Mouse (Mus musculus) limb, embryonic 10.5 days (tissue): ENCODE data around the gene Krt79. TPM values are rescaled to one million over a fixed set of nuclear protein-coding genes. Genes with fewer than 3 reads are reported as not detected.

Source experiments
- DNase-seq: peaks from one replicate; pipeline ENCODE4 v3.0.0-alpha.2; 2017; ENCODE audit warnings: low spot score
- H3K27ac ChIP-seq: fragments of 300-500 bp; sonication (generic); 2 replicates; pipeline ENCODE4 v1.5.1; 2016; ENCODE audit warnings: mild to moderate bottlenecking
- H3K27me3 ChIP-seq: fragments of 300-500 bp; sonication (generic); 2 replicates; pipeline ENCODE4 v1.6.1; 2016; ENCODE audit warnings: low read depth, mild to moderate bottlenecking; ENCODE audit not compliant: poor library complexity, severe bottlenecking
- H3K36me3 ChIP-seq: fragments of 300-500 bp; sonication (generic); 2 replicates; pipeline ENCODE4 v1.6.1; 2016; ENCODE audit warnings: mild to moderate bottlenecking, moderate library complexity
- H3K4me1 ChIP-seq: fragments of 300-500 bp; sonication (generic); 2 replicates; pipeline ENCODE4 v1.6.1; 2016
- H3K4me3 ChIP-seq: fragments of 300-500 bp; sonication (generic); 2 replicates; pipeline ENCODE4 v1.5.1; 2016; ENCODE audit warnings: mild to moderate bottlenecking, moderate library complexity
- H3K9me3 ChIP-seq: fragments of 300-500 bp; sonication (generic); replicated peaks from 2 replicates; pipeline ENCODE4 v1.6.1; 2016; ENCODE audit warnings: mild to moderate bottlenecking
- WGBS: fragments of 180-500 bp; shearing (Covaris S2); methylation state at CpG from one replicate; pipeline ENCODE4 v1.1.7; 2016; 5-methylcytosine and 5-hydroxymethylcytosine counted together
- polyA plus RNA-seq: library from polyadenylated mRNA; unstranded; fragments of >200 nt; fragmentation: Nextera tagmentation; extraction: Ambion mirVana; gene quantifications from 2 replicates; pipeline ENCODE4 v1.2.1, GENCODE M21; 2016

Gene Krt79
- polyA plus RNA-seq, 1 experiment from 2014 or later, result not detected

GRCm38 (mm10) chr15:101973414-101974077 is 33.4 kb upstream of the Krt79 start:
- Histone ChIP-seq H3K27ac (0 out of 2 replicates have a peak overlapping the region, but pooled peaks have one; percentile 30), H3K36me3 (no peaks in the 10 kb centered on the region), H3K4me3 (no peak overlapping the region), H3K27me3 (peaks cover 17% of the 10 kb centered on the region), H3K9me3 (no peaks in the 10 kb centered on the region), H3K4me1 (peaks cover 47% of the 10 kb centered on the region)
- DNase-seq, result peak; percentile 97
- 16% methylated on average over 15 of the region's 15 CpGs for WGBS

DNA sequence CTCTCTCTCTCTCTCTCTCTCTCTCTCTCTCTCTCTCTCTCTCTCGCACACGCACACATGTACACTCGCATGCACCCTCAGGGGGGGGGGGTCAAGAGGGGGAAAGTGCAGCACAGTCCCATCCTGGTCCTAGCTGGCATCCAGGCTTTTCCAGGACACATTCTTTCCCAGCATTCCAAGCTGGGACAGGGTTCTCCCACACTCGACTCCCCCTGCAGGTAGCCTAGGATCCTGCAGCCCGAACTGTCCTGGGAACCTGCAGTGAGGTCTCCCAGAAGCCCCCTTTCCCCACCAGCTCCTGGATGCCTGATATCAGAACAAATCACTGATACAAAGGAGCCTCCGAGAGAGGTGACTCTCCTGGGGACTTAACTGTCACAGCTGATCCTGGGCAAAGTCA is 30.4 kb upstream of the Krt79 start:
- peak; percentile 81 for DNase-seq
- Histone ChIP-seq H3K9me3 (no peaks in the 10 kb centered on the region), H3K36me3 (no peaks in the 10 kb centered on the region), H3K4me1 (peaks cover 20% of the 10 kb centered on the region), H3K27ac (peak overlapping the region; percentile 51; the same call in 1 of the 2 replicates), H3K4me3 (no peak overlapping the region), H3K27me3 (peaks cover 17% of the 10 kb centered on the region)
- 11% methylated on average over 3 of the region's 6 CpGs for WGBS

DNA sequence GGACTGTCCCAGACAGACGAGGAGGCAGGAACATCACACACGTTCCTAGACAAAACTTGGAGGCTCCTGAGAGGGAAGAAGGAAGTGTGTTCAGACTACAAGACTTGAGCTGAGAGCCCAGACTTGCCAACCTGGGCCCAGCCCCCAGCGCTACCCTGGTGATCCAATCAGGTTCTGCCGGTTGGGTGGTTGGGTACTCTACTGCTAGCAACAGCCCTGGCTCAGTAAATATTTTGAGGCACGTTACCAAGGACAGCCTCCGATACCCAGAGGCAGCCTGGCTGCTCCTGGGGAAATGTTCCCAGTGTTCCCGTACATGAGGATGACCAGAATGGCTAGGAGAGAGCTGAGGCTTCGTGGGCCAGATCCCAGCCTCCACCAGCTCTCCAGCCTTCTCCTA is 26.7 kb upstream of the Krt79 start:
- DNase-seq, result no peak
- Histone ChIP-seq H3K4me1 (peaks cover 8% of the 10 kb centered on the region; the same call in 1 of the 2 replicates), H3K4me3 (no peak overlapping the region), H3K36me3 (no peaks in the 10 kb centered on the region), H3K27ac (no peak overlapping the region), H3K27me3 (peaks cover 6% of the 10 kb centered on the region; the same call in 1 of the 2 replicates), H3K9me3 (no peaks in the 10 kb centered on the region)
- WGBS, result 84% methylated on average over 8 of the region's 8 CpGs

GRCm38 (mm10) chr15:101958891-101959290 is 18.8 kb upstream of the Krt79 start:
- no peak overlapping the region for H3K4me3 ChIP-seq
- H3K9me3 ChIP-seq, result no peaks in the 10 kb centered on the region
- H3K4me1 ChIP-seq, result no peaks in the 10 kb centered on the region
- H3K27me3 ChIP-seq, result 0 out of 2 replicates have a peak, but pooled peaks cover under 1% of the 10 kb centered on the region
- no peak for DNase-seq
- WGBS, result 86% methylated on average over 3 of the region's 3 CpGs
- no peak overlapping the region for H3K27ac ChIP-seq
- H3K36me3 ChIP-seq, result no peaks in the 10 kb centered on the region

GRCm38 (mm10) chr15:101954187-101954586 is 14.1 kb upstream of the Krt79 start, which contains the start of gene Krt78:
Krt78 (minus strand) TSS chr15:101954287.
- no peak within 1 kb of the TSS for H3K27ac ChIP-seq
- 90% methylated on average over 9 of the region's 9 CpGs for WGBS
- H3K36me3 ChIP-seq, result no peaks in the 10 kb centered on the region
- no peak for DNase-seq
- no peaks in the 10 kb centered on the region for H3K9me3 ChIP-seq
- no peaks in the 10 kb centered on the region for H3K4me1 ChIP-seq
- H3K27me3 ChIP-seq, result 0 out of 2 replicates have a peak, but pooled peaks cover 4% of the 10 kb centered on the region
- H3K4me3 ChIP-seq, result no peak within 1 kb of the TSS

- no peak for DNase-seq
- Histone ChIP-seq H3K4me1 (no peaks in the 10 kb centered on the region), H3K36me3 (no peaks in the 10 kb centered on the region), H3K27ac (no peak overlapping the region), H3K27me3 (0 out of 2 replicates have a peak, but pooled peaks cover 4% of the 10 kb centered on the region), H3K9me3 (no peaks in the 10 kb centered on the region), H3K4me3 (no peak overlapping the region)
- WGBS, result 89% methylated on average over 7 of the region's 7 CpGs
Observed at GRCm38 (mm10) chr15:101952733-101953474, 12.8 kb upstream of the Krt79 start.

- Histone ChIP-seq H3K4me1 (peaks cover 18% of the 10 kb centered on the region), H3K27me3 (no peaks in the 10 kb centered on the region), H3K9me3 (no peaks in the 10 kb centered on the region), H3K4me3 (no peak overlapping the region), H3K27ac (no peak overlapping the region), H3K36me3 (no peaks in the 10 kb centered on the region)
- 83% methylated on average over 1 of the region's 1 CpGs for WGBS
- no peak for DNase-seq
Observed at GRCm38 (mm10) chr15:101945430-101945829, 5.3 kb upstream of the Krt79 start.

- no peaks in the 10 kb centered on the region for H3K36me3 ChIP-seq
- DNase-seq, result no peak
- H3K27me3 ChIP-seq, result no peaks in the 10 kb centered on the region
- peaks cover 19% of the 10 kb centered on the region for H3K4me1 ChIP-seq
- H3K9me3 ChIP-seq, result no peaks in the 10 kb centered on the region
- 68% methylated on average over 8 of the region's 8 CpGs for WGBS
- H3K4me3 ChIP-seq, result no peak overlapping the region
- H3K27ac ChIP-seq, result 0 out of 2 replicates have a peak overlapping the region, but pooled peaks have one; percentile 26
Observed at GRCm38 (mm10) chr15:101941948-101942347, 1.8 kb upstream of the Krt79 start.

DNA sequence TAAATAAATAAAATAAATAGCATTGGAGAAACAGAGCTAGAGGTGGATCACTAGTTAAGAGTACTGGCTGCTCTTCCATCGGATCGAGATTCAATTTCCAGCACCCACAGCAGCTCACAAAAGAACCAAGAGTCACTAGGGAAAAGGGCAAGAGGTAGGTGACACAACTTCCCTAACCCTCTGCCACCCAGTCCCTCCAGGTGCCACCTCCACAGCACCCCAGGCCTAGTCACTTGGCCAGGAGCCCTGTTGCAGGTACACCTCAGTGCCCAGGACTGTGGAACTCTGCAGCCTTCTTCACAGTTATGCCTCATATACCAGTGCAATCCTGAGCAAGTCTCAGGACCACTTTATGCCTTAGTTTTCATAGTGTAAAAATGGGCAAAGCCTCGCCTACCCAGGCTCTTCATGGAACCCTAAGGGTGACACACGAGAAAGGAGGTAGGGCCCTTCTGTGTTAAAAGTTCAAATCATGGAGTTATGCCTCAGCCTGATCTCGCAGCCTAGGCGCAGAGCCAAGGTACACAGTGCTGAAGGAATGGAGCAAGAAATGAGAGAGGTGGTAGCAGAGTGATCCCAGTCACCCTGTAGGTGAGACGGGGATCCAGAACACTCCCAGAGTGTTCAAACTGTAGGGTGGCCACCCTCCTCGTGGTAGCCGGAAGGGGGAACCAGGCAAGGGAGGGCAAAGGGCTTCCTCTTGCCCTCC is 1.4 kb downstream of the Krt79 start:
- H3K4me1 ChIP-seq, result peaks cover 19% of the 10 kb centered on the region
- 91% methylated on average over 9 of the region's 9 CpGs for WGBS
- peaks cover 7% of the 10 kb centered on the region; the same call in 1 of the 2 replicates for H3K27me3 ChIP-seq
- no peak overlapping the region for H3K4me3 ChIP-seq
- no peak overlapping the region for H3K27ac ChIP-seq
- H3K9me3 ChIP-seq, result no peaks in the 10 kb centered on the region
- DNase-seq, result no peak
- H3K36me3 ChIP-seq, result no peaks in the 10 kb centered on the region

- H3K4me3 ChIP-seq, result no peak overlapping the region
- WGBS, result 70% methylated on average over 6 of the region's 6 CpGs
- H3K4me1 ChIP-seq, result peaks cover 26% of the 10 kb centered on the region
- H3K36me3 ChIP-seq, result no peaks in the 10 kb centered on the region
- H3K27ac ChIP-seq, result no peak overlapping the region
- no peaks in the 10 kb centered on the region for H3K9me3 ChIP-seq
- no peak for DNase-seq
- peaks cover 51% of the 10 kb centered on the region for H3K27me3 ChIP-seq
Observed at GRCm38 (mm10) chr15:101933024-101933423, 7.1 kb downstream of the Krt79 start.

- Histone ChIP-seq H3K9me3 (no peaks in the 10 kb centered on the region), H3K27me3 (peaks cover 48% of the 10 kb centered on the region), H3K36me3 (no peaks in the 10 kb centered on the region), H3K4me1 (peaks cover 34% of the 10 kb centered on the region), H3K4me3 (peak overlapping the region; percentile 41), H3K27ac (peak overlapping the region; percentile 38)
- 2% methylated on average over 17 of the region's 17 CpGs for WGBS
- DNase-seq, result peak; percentile 63
Observed at GRCm38 (mm10) chr15:101929666-101930065, 10.5 kb downstream of the Krt79 start.

GRCm38 (mm10) chr15:101929087-101929486 is 11.0 kb downstream of the Krt79 start:
- H3K4me3 ChIP-seq, result peak overlapping the region; percentile 41
- H3K9me3 ChIP-seq, result no peaks in the 10 kb centered on the region
- 0 out of 2 replicates have a peak overlapping the region, but pooled peaks have one; percentile 38 for H3K27ac ChIP-seq
- H3K36me3 ChIP-seq, result no peaks in the 10 kb centered on the region
- DNase-seq, result peak; percentile 37
- H3K4me1 ChIP-seq, result peaks cover 34% of the 10 kb centered on the region
- peaks cover 48% of the 10 kb centered on the region for H3K27me3 ChIP-seq
- WGBS, result 7% methylated on average over 9 of the region's 9 CpGs
